Mouse (Mus musculus) myocyte (in vitro differentiated cells): ENCODE data around the gene Pkn1. TPM values are rescaled to one million over a fixed set of nuclear protein-coding genes. Genes with fewer than 3 reads are reported as not detected.

ENCODE experiments used
- H3K27me3 ChIP-seq: one replicate; pipeline ENCODE4 v1.6.1; 2011; ENCODE audit not compliant: control insufficient read depth, insufficient read depth, insufficient read length
- H3K36me3 ChIP-seq: one replicate; pipeline ENCODE4 v1.6.1; 2011; ENCODE audit not compliant: control insufficient read depth, insufficient read depth
- H3K4me2 ChIP-seq: one replicate; pipeline ENCODE4 v1.6.1; 2011; ENCODE audit warnings: low read depth, control low read depth
- H3K4me3 ChIP-seq: one replicate; pipeline ENCODE4 v1.5.1; 2011; ENCODE audit warnings: mild to moderate bottlenecking, control low read depth, moderate library complexity
- H3K79me2 ChIP-seq: one replicate; pipeline ENCODE4 v1.6.1; 2011; ENCODE audit not compliant: control insufficient read depth, insufficient read depth
- H3ac ChIP-seq: one replicate; pipeline ENCODE4 v1.6.1; 2011; ENCODE audit not compliant: control insufficient read depth, insufficient read length
- CEBPB ChIP-seq: IDR thresholded peaks from 2 replicates; pipeline ENCODE4 v1.6.1; 2011; ENCODE audit warnings: mild to moderate bottlenecking, moderate library complexity; ENCODE audit not compliant: poor library complexity, insufficient read depth, severe bottlenecking
- E2F4 ChIP-seq: IDR thresholded peaks from one replicate; pipeline ENCODE4 v1.6.1; 2011; ENCODE audit warnings: mild to moderate bottlenecking, control low read depth, moderate library complexity; ENCODE audit not compliant: insufficient read depth
- MAX ChIP-seq: IDR thresholded peaks from one replicate; pipeline ENCODE4 v1.6.1; 2011; ENCODE audit warnings: low read depth, mild to moderate bottlenecking, control low read depth
- MYOD1 ChIP-seq, 3 experiments: IDR thresholded peaks; one replicate each; pipeline ENCODE4 v1.6.1; 2011; ENCODE audit warnings: control low read depth in 2 of 3, low read depth in 2 of 3, mild to moderate bottlenecking in 2 of 3, moderate library complexity in 1 of 3; ENCODE audit not compliant: insufficient read length in 2 of 3, control insufficient read depth in 1 of 3
- MYOG ChIP-seq, 3 experiments: IDR thresholded peaks; one replicate each; pipeline ENCODE4 v1.6.1; 2011; ENCODE audit warnings: control low read depth in 2 of 3, low read depth in 2 of 3, mild to moderate bottlenecking in 2 of 3; ENCODE audit not compliant: insufficient read length in 2 of 3, control insufficient read depth in 1 of 3, insufficient read depth in 1 of 3
- POLR2A ChIP-seq: IDR thresholded peaks from one replicate; pipeline ENCODE4 v1.6.1; 2011; ENCODE audit warnings: low read depth, mild to moderate bottlenecking, control low read depth, moderate library complexity; ENCODE audit not compliant: insufficient read length
- POLR2AphosphoS2 ChIP-seq: IDR thresholded peaks from one replicate; pipeline ENCODE4 v1.6.1; 2011; ENCODE audit warnings: low read depth, control low read depth; ENCODE audit not compliant: insufficient read length
- REST ChIP-seq: IDR thresholded peaks from one replicate; pipeline ENCODE4 v1.6.1; 2011; ENCODE audit warnings: mild to moderate bottlenecking, control low read depth, moderate library complexity; ENCODE audit not compliant: insufficient read depth, insufficient read length
- SRF ChIP-seq: IDR thresholded peaks from one replicate; pipeline ENCODE4 v1.6.1; 2011; ENCODE audit warnings: low read depth; ENCODE audit not compliant: control insufficient read depth, insufficient read length
- TCF12 ChIP-seq: IDR thresholded peaks from one replicate; pipeline ENCODE4 v1.6.1; 2011; ENCODE audit warnings: mild to moderate bottlenecking, control low read depth; ENCODE audit not compliant: poor library complexity, insufficient read depth, severe bottlenecking
- TCF3 ChIP-seq: IDR thresholded peaks from one replicate; pipeline ENCODE4 v1.6.1; 2011; ENCODE audit warnings: low read depth, control low read depth; ENCODE audit not compliant: insufficient read length
- USF1 ChIP-seq: IDR thresholded peaks from one replicate; pipeline ENCODE4 v1.6.1; 2011; ENCODE audit warnings: low read depth, mild to moderate bottlenecking, control low read depth, moderate library complexity
- polyA plus RNA-seq: library from polyadenylated mRNA; unstranded; fragments of >200 nt; fragmentation: generic; extraction: Trizol; gene quantifications from one replicate; pipeline ENCODE4 v1.2.1, GENCODE M21; 2012; ENCODE audit warnings: missing spikeins

The Pkn1 gene
- polyA plus RNA-seq, 1 experiment = 34.1 TPM

DNA sequence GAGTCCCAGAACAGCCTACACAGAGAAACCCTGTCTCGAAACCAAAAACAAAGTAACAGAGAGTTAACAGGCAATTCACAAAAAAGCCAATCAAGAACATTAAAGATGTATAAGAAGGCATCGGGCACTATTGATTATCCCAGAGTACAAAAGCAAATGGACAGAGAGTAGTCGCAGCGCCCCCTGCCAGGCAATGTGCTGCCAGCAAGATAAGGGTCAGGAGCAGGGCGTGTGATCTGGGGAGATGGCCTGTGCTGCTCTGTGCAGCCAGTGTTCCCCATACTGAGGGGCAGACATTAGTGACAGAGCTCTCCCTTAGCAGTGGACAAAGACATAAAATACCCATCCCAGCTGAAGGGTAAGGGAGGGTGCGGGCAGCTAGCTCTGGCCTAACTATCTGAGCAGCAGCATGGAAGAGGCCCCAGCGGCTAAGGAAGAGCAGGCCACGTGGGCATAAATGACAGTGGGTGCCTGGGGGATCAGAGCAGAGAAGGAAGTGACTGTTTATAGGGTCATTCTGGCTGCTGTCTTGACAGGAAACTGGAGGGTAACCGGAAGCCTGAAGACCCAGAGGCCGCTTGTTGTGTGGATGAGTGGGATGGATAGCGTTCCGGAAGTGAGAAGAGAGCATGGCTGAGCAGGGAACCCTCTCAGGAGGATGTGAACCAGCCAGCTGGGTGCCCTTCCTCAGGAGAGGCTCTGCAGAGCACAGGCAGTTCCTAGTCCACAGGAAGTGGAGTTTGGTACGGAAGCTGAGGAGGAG lies 42.3 kb downstream of the Pkn1 start:
- H3K27me3 ChIP-seq = no peaks in the 10 kb centered on the region
- no peak overlapping the region for H3ac ChIP-seq
- peaks cover 14% of the 10 kb centered on the region for H3K79me2 ChIP-seq
- TF ChIP-seq USF1 = no peak
- TF ChIP-seq MYOD1 (IDR thresholded peaks at IDR 0.05; ENCODE audit: control insufficient read depth in 1 of 3, insufficient read length in 2 of 3, low read depth in 2 of 3) = no peak
- TF ChIP-seq REST = no peak
- TF ChIP-seq POLR2A = no peak
- TF ChIP-seq SRF = no peak
- TF ChIP-seq TCF3 = no peak
- no peak for TF ChIP-seq MYOG (IDR thresholded peaks at IDR 0.05; ENCODE audit: control insufficient read depth in 1 of 3, insufficient read depth in 1 of 3, insufficient read length in 2 of 3, low read depth in 2 of 3)
- no peak for TF ChIP-seq E2F4
- TF ChIP-seq MAX = no peak
- no peak for TF ChIP-seq CEBPB
- no peak for TF ChIP-seq TCF12
- TF ChIP-seq POLR2AphosphoS2 = no peak
- H3K36me3 ChIP-seq = no peaks in the 10 kb centered on the region
- H3K4me2 ChIP-seq = no peak overlapping the region
- H3K4me3 ChIP-seq = no peak overlapping the region

DNA sequence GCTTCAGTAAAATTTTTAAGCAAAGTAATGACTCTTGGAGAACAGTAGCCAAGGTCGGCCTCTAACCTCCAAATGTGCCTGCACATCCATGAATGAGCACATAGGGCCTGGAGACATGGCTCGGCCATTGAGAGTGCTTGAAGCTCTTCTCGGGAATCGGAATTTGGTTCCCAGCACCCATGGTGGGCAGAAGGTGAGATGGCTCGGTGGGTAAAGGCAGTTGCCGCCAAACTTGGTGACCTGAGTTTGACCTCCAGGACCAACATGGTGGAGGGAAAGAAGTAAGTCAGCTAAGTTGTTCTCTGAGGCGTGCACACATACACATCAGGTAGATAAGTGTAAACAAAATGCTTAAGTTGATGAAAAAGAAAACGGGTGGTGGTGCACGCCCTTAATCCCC lies 42.9 kb downstream of the Pkn1 start:
- H3K79me2 ChIP-seq = peaks cover 14% of the 10 kb centered on the region
- no peak for TF ChIP-seq CEBPB
- TF ChIP-seq E2F4 = no peak
- no peak for TF ChIP-seq USF1
- TF ChIP-seq MYOD1 (IDR thresholded peaks at IDR 0.05; ENCODE audit: control insufficient read depth in 1 of 3, insufficient read length in 2 of 3, low read depth in 2 of 3) = no peak
- TF ChIP-seq REST = no peak
- no peak for TF ChIP-seq MAX
- TF ChIP-seq TCF12 = no peak
- no peak for TF ChIP-seq TCF3
- no peak for TF ChIP-seq MYOG (IDR thresholded peaks at IDR 0.05; ENCODE audit: control insufficient read depth in 1 of 3, insufficient read depth in 1 of 3, insufficient read length in 2 of 3, low read depth in 2 of 3)
- no peak for TF ChIP-seq POLR2A
- no peak for TF ChIP-seq SRF
- no peak for TF ChIP-seq POLR2AphosphoS2

DNA sequence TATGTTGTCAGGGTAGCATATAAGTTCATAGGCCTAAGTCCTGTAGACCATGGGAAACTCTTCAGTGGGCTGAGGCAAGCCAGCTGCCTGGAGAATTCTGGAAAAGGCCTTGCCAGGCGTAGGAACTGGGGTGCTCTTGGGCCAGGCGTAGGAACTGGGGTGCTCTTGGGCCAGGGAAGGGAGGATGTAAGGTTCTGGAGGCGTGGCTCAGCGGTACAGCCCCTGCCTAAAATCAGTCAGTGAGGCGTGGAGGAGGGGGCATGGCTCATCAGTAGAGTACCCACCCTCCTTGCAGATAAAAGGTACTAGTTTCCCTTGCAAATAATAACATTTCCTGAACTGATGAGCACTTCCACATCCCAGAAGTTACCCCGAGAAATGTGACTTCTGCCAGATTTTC lies 44.3 kb downstream of the Pkn1 start:
- TF ChIP-seq REST (no peak), POLR2A (no peak), TCF12 (no peak), CEBPB (no peak), E2F4 (no peak), USF1 (no peak), MAX (no peak), SRF (no peak), MYOG (IDR thresholded peaks at IDR 0.05; ENCODE audit: control insufficient read depth in 1 of 3, insufficient read depth in 1 of 3, insufficient read length in 2 of 3, low read depth in 2 of 3) (no peak), TCF3 (no peak), POLR2AphosphoS2 (no peak), MYOD1 (IDR thresholded peaks at IDR 0.05; ENCODE audit: control insufficient read depth in 1 of 3, insufficient read length in 2 of 3, low read depth in 2 of 3) (no peak)
- no peaks in the 10 kb centered on the region for H3K36me3 ChIP-seq
- no peak overlapping the region for H3ac ChIP-seq

More for the DNA sequence above, 42.9 kb downstream of the Pkn1 start:
- Histone ChIP-seq H3K36me3 (no peaks in the 10 kb centered on the region), H3K4me3 (no peak overlapping the region), H3K4me2 (no peak overlapping the region), H3K27me3 (no peaks in the 10 kb centered on the region), H3ac (no peak overlapping the region)

DNA sequence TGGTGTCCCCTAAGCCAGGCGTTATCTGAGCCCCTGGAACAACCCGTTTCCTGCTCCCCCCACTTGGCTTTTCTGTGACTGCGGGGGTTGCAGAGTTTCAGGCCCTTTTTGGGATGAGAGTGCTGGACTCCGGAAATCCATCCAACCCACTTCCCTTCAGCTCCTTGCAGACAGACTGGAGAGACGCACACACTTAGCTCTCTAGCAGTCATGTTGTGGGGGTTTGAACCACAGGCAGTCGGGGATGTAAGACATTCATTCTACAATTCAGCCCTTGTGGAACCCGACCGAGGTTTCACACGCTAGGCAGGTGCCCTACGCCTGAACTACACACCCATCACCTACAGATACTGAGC lies 45.3 kb downstream of the Pkn1 start:
- no peak for TF ChIP-seq MAX
- TF ChIP-seq TCF12 = no peak
- no peak for TF ChIP-seq MYOG (IDR thresholded peaks at IDR 0.05; ENCODE audit: control insufficient read depth in 1 of 3, insufficient read depth in 1 of 3, insufficient read length in 2 of 3, low read depth in 2 of 3)
- TF ChIP-seq USF1 = no peak
- TF ChIP-seq E2F4 = no peak
- no peak for TF ChIP-seq CEBPB
- TF ChIP-seq POLR2AphosphoS2 = no peak
- TF ChIP-seq SRF = no peak
- TF ChIP-seq POLR2A = no peak
- TF ChIP-seq REST = no peak
- TF ChIP-seq MYOD1 (IDR thresholded peaks at IDR 0.05; ENCODE audit: control insufficient read depth in 1 of 3, insufficient read length in 2 of 3, low read depth in 2 of 3) = no peak
- TF ChIP-seq TCF3 = no peak
- peaks cover 14% of the 10 kb centered on the region for H3K79me2 ChIP-seq

More for the DNA sequence above, 44.3 kb downstream of the Pkn1 start:
- Histone ChIP-seq H3K4me3 (no peak overlapping the region), H3K27me3 (no peaks in the 10 kb centered on the region), H3K79me2 (peaks cover 14% of the 10 kb centered on the region), H3K4me2 (no peak overlapping the region)

More for the DNA sequence above, 45.3 kb downstream of the Pkn1 start:
- Histone ChIP-seq H3K27me3 (no peaks in the 10 kb centered on the region), H3K4me2 (peak overlapping the region; percentile 93), H3K4me3 (peak overlapping the region; percentile 83), H3ac (no peak overlapping the region), H3K36me3 (no peaks in the 10 kb centered on the region)
